Mouse (Mus musculus): Measurements from ENCODE around the gene Rnf20.

The Rnf20 gene

GRCm38 (mm10) chr4:49659421-49659820 is 27.6 kb downstream of the Rnf20 start:
- DNase-seq (ENCODE audit: extremely low spot score): no peak

- DNase-seq (ENCODE audit: extremely low spot score): no peak
These were observed 29.9 kb downstream of the Rnf20 start for GRCm38 (mm10) chr4:49661664-49662063.

GRCm38 (mm10) chr4:49662231-49662630 is 30.4 kb downstream of the Rnf20 start:
- no peak for DNase-seq (ENCODE audit: extremely low spot score)

GRCm38 (mm10) chr4:49664850-49665249 is 33.0 kb downstream of the Rnf20 start:
- DNase-seq (ENCODE audit: extremely low spot score): no peak

GRCm38 (mm10) chr4:49676071-49676470 is 44.3 kb downstream of the Rnf20 start:
- no peak for DNase-seq (ENCODE audit: extremely low spot score)

- DNase-seq (ENCODE audit: extremely low spot score): no peak
These were observed 45.0 kb downstream of the Rnf20 start for GRCm38 (mm10) chr4:49676790-49677189.

GRCm38 (mm10) chr4:49680171-49680875 is 48.5 kb downstream of the Rnf20 start:
- DNase-seq (ENCODE audit: extremely low spot score): no peak

- DNase-seq (ENCODE audit: extremely low spot score): no peak
These were observed 50.0 kb downstream of the Rnf20 start, which contains the start of gene Ppp3r2 for GRCm38 (mm10) chr4:49681812-49682211. Gene Ppp3r2 (minus strand): TSS chr4:49682024.

- peak; percentile 66 for DNase-seq (ENCODE audit: extremely low spot score)
These were observed 56.9 kb downstream of the Rnf20 start for GRCm38 (mm10) chr4:49688594-49689288.

GRCm38 (mm10) chr4:49691405-49692194 is 59.8 kb downstream of the Rnf20 start:
- no peak for DNase-seq (ENCODE audit: extremely low spot score)
